Mouse (Mus musculus) testis, adult 2 months (tissue): ENCODE measurements around the gene Gm10306.

ENCODE experiments used
- CTCF ChIP-seq: fragments of 200-500 bp; IDR thresholded peaks from 2 replicates; pipeline ENCODE4 v1.5.1; 2012; ENCODE audit warnings: low read depth, mild to moderate bottlenecking, inconsistent platforms, low read length, moderate library complexity; ENCODE audit not compliant: control insufficient read depth, insufficient read depth, insufficient replicate concordance
- POLR2A ChIP-seq: fragments of 200-500 bp; IDR thresholded peaks from 2 replicates; pipeline ENCODE4 v1.6.1; 2012; ENCODE audit warnings: low read depth, mild to moderate bottlenecking, inconsistent platforms, low read length, moderate library complexity; ENCODE audit not compliant: control insufficient read depth

GRCm38 (mm10) chr4:94556265-94557054 lies at the start of gene Gm10306, which contains the start of gene Caap1:
- TF ChIP-seq CTCF (no peak), POLR2A (peak; percentile 96)
